Mouse (Mus musculus): Measurements from ENCODE around the gene C1ra.

DNA sequence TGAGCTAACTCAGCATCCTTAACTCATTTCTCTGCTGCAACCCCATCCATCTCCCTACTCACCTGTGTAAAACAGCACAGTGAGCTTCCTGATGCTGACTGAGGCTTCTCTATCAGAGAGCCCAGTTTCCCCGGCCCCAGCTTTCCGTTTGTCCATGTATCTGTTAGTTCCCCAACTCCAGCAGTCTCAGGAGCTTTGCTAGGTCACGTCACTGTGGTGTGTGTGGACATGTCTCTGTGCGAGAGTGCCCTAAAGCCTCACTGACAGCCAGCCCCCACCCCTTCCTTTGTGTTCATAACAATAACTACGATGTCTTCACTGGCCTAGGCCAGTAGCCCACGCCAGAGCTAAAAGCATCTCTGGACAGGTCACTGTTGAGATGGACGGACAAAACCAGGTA is 36.0 kb upstream of the C1ra start:
- no peak for TF ChIP-seq CTCF (IDR thresholded peaks at IDR 0.05; ENCODE audit: extremely low read depth, insufficient read depth, low read length)
- no peak for TF ChIP-seq POLR2A (IDR thresholded peaks at IDR 0.05; ENCODE audit: extremely low read depth, insufficient read depth, low read length)
